Mouse (Mus musculus) C3H10T1/2 (cell line): Measurements from ENCODE around the gene Olfr1118. TPM values are rescaled to one million over a fixed set of nuclear protein-coding genes. Genes with fewer than 3 reads are reported as not detected.

Source experiments
- polyA plus RNA-seq, 2 experiments: library from polyadenylated mRNA; unstranded; fragments of >200 nt; fragmentation: generic; extraction: Trizol; gene quantifications; one replicate each; pipeline ENCODE4 v1.2.1; 2012; ENCODE audit warnings: missing spikeins in 2 of 2

The Olfr1118 gene
- polyA plus RNA-seq = not detected

GRCm38 (mm10) chr2:87307281-87307680, at the start of gene Olfr1118:
Olfr1118 (plus strand) TSS chr2:87307581.

GRCm38 (mm10) chr2:87267234-87267633, 40.1 kb upstream of the Olfr1118 start, which contains the start of gene Olfr1116:
Olfr1116 (plus strand) TSS chr2:87267534.

GRCm38 (mm10) chr2:87354515-87354914, 47.1 kb downstream of the Olfr1118 start, which contains the start of gene Olfr1120:
Olfr1120 (plus strand) TSS chr2:87354815.

Other genes starting within 250 kb of the Olfr1118 start
- not detected for gene Olfr1107, start 231.8 kb upstream of the Olfr1118 start, polyA plus RNA-seq
- gene Olfr1109, start 211.6 kb upstream of the Olfr1118 start, polyA plus RNA-seq = not detected
- gene Olfr259, start 193.0 kb upstream of the Olfr1118 start, polyA plus RNA-seq = not detected
- gene Olfr1110, start 167.3 kb upstream of the Olfr1118 start, polyA plus RNA-seq = not detected
- not detected for gene Olfr1111, start 155.0 kb upstream of the Olfr1118 start, polyA plus RNA-seq
- gene Olfr1112, start 119.8 kb upstream of the Olfr1118 start, polyA plus RNA-seq = not detected
- not detected for gene Olfr1113, start 98.6 kb upstream of the Olfr1118 start, polyA plus RNA-seq
- not detected for gene Olfr1115, start 59.6 kb upstream of the Olfr1118 start, polyA plus RNA-seq
- gene Olfr1116, start 40.0 kb upstream of the Olfr1118 start, polyA plus RNA-seq = not detected
- gene Olfr1120, start 47.2 kb downstream of the Olfr1118 start, polyA plus RNA-seq = not detected
- not detected for gene Olfr1121, start 62.3 kb downstream of the Olfr1118 start, polyA plus RNA-seq
- not detected for gene Olfr1122, start 78.3 kb downstream of the Olfr1118 start, polyA plus RNA-seq
- not detected for gene Olfr1123, start 109.1 kb downstream of the Olfr1118 start, polyA plus RNA-seq
- gene Olfr1124, start 122.7 kb downstream of the Olfr1118 start, polyA plus RNA-seq = not detected
- gene Olfr1126, start 146.4 kb downstream of the Olfr1118 start, polyA plus RNA-seq = not detected
- not detected for gene Pramel7, start 189.5 kb downstream of the Olfr1118 start, polyA plus RNA-seq
- gene Pramel6, start 199.0 kb downstream of the Olfr1118 start, polyA plus RNA-seq = not detected
- not detected for gene Olfr153, start 224.2 kb downstream of the Olfr1118 start, polyA plus RNA-seq
- not detected for gene Olfr1128, start 238.0 kb downstream of the Olfr1118 start, polyA plus RNA-seq